Mouse (Mus musculus): Measurements from ENCODE around the gene Tmem131l. TPM values are rescaled to one million over a fixed set of nuclear protein-coding genes. Genes with fewer than 3 reads are reported as not detected.

The Tmem131l gene
- total and polyA plus RNA-seq, 3 experiments = 9.6 to 39.6 TPM; not detected in 1

GRCm38 (mm10) chr3:83963705-83964104 lies 76.3 kb downstream of the Tmem131l start:
- peaks cover 0 to 2% of the 10 kb centered on the region in 2 experiments; a peak in 2 of 4 replicates for H3K36me3 ChIP-seq (ENCODE audit: control insufficient read depth in 1 of 2, insufficient read depth in 2 of 2, low read length in 2 of 2)
- H3K27me3 ChIP-seq (ENCODE audit: control insufficient read depth in 1 of 2, insufficient read depth in 2 of 2, low read length in 2 of 2) = no peaks in the 10 kb centered on the region
- no peaks in the 10 kb centered on the region for H3K79me2 ChIP-seq (ENCODE audit: control insufficient read depth, insufficient read depth, low read length, poor library complexity)
- no peaks in the 10 kb centered on the region for H3K9me3 ChIP-seq (replicated peaks; ENCODE audit: insufficient read depth, low read length)
- H3K4me3 ChIP-seq (ENCODE audit: control insufficient read depth in 1 of 2, insufficient read depth in 1 of 2, low read depth in 2 of 2, low read length in 2 of 2) = no peak overlapping the region
- TF ChIP-seq MXI1 (IDR thresholded peaks at IDR 0.05; ENCODE audit: low read depth, low read length) (no peak), JUND (IDR thresholded peaks at IDR 0.05; ENCODE audit: low read depth, low read length) (no peak), POLR2A (IDR thresholded peaks at IDR 0.05; ENCODE audit: control insufficient read depth in 1 of 2, insufficient read depth in 1 of 2, low read depth in 1 of 2, low read length in 2 of 2, poor library complexity in 1 of 2) (no peak), POLR2AphosphoS5 (IDR thresholded peaks at IDR 0.05; ENCODE audit: borderline replicate concordance, low read depth, low read length) (no peak), BHLHE40 (IDR thresholded peaks at IDR 0.05; ENCODE audit: borderline replicate concordance, low read depth, low read length) (no peak)
- no peak overlapping the region for H3K9ac ChIP-seq (ENCODE audit: control insufficient read depth, low read depth, low read length, poor library complexity, severe bottlenecking)
- DNase-seq (ENCODE audit: low read depth, low spot score) = no peak
- H3K27ac ChIP-seq (ENCODE audit: control insufficient read depth, low read depth, low read length) = no peak overlapping the region
- no peaks in the 10 kb centered on the region for H3K4me1 ChIP-seq (ENCODE audit: control insufficient read depth in 1 of 2, insufficient read depth in 2 of 2, low read length in 2 of 2)

GRCm38 (mm10) chr3:83962571-83962970 lies 77.4 kb downstream of the Tmem131l start:
- no peak overlapping the region for H3K9ac ChIP-seq (ENCODE audit: control insufficient read depth, low read depth, low read length, poor library complexity, severe bottlenecking)
- H3K4me1 ChIP-seq (ENCODE audit: control insufficient read depth in 1 of 2, insufficient read depth in 2 of 2, low read length in 2 of 2) = no peaks in the 10 kb centered on the region
- DNase-seq (ENCODE audit: low read depth, low spot score) = no peak
- H3K27ac ChIP-seq (ENCODE audit: control insufficient read depth, low read depth, low read length) = no peak overlapping the region
- no peaks in the 10 kb centered on the region for H3K9me3 ChIP-seq (replicated peaks; ENCODE audit: insufficient read depth, low read length)
- no peaks in the 10 kb centered on the region for H3K79me2 ChIP-seq (ENCODE audit: control insufficient read depth, insufficient read depth, low read length, poor library complexity)
- H3K27me3 ChIP-seq (ENCODE audit: control insufficient read depth in 1 of 2, insufficient read depth in 2 of 2, low read length in 2 of 2) = no peaks in the 10 kb centered on the region
- TF ChIP-seq ZC3H11A (IDR thresholded peaks at IDR 0.05; ENCODE audit: low read depth, low read length) (no peak), GATA1 (IDR thresholded peaks at IDR 0.05; ENCODE audit: low read depth, low read length) (no peak), POLR2A (IDR thresholded peaks at IDR 0.05; ENCODE audit: control insufficient read depth in 1 of 2, insufficient read depth in 1 of 2, low read depth in 1 of 2, low read length in 2 of 2, poor library complexity in 1 of 2) (no peak), CHD2 (IDR thresholded peaks at IDR 0.05; ENCODE audit: low read length) (no peak), POLR2AphosphoS5 (IDR thresholded peaks at IDR 0.05; ENCODE audit: borderline replicate concordance, low read depth, low read length) (no peak), TAL1 (IDR thresholded peaks at IDR 0.05; ENCODE audit: low read length) (no peak)
- H3K36me3 ChIP-seq (ENCODE audit: control insufficient read depth in 1 of 2, insufficient read depth in 2 of 2, low read length in 2 of 2) = peaks cover 0 to 2% of the 10 kb centered on the region in 2 experiments; a peak in 2 of 4 replicates
- no peak overlapping the region for H3K4me3 ChIP-seq (ENCODE audit: control insufficient read depth in 1 of 2, insufficient read depth in 1 of 2, low read depth in 2 of 2, low read length in 2 of 2)

GRCm38 (mm10) chr3:83962076-83962475 lies 77.9 kb downstream of the Tmem131l start:
- Histone ChIP-seq H3K79me2 (ENCODE audit: control insufficient read depth, insufficient read depth, low read length, poor library complexity) (no peaks in the 10 kb centered on the region), H3K4me3 (ENCODE audit: control insufficient read depth in 1 of 2, insufficient read depth in 1 of 2, low read depth in 2 of 2, low read length in 2 of 2) (no peak overlapping the region), H3K27ac (ENCODE audit: control insufficient read depth, low read depth, low read length) (no peak overlapping the region), H3K9ac (ENCODE audit: control insufficient read depth, low read depth, low read length, poor library complexity, severe bottlenecking) (no peak overlapping the region), H3K4me1 (ENCODE audit: control insufficient read depth in 1 of 2, insufficient read depth in 2 of 2, low read length in 2 of 2) (no peaks in the 10 kb centered on the region), H3K36me3 (ENCODE audit: control insufficient read depth in 1 of 2, insufficient read depth in 2 of 2, low read length in 2 of 2) (peaks cover 0 to under 1% of the 10 kb centered on the region in 2 experiments; a peak in 1 of 4 replicates), H3K27me3 (ENCODE audit: control insufficient read depth in 1 of 2, insufficient read depth in 2 of 2, low read length in 2 of 2) (no peaks in the 10 kb centered on the region), H3K9me3 (replicated peaks; ENCODE audit: insufficient read depth, low read length) (no peaks in the 10 kb centered on the region)
- no peak for DNase-seq (ENCODE audit: low read depth, low spot score)
- TF ChIP-seq BHLHE40 (IDR thresholded peaks at IDR 0.05; ENCODE audit: borderline replicate concordance, low read depth, low read length) = no peak
- no peak for TF ChIP-seq POLR2AphosphoS2 (IDR thresholded peaks at IDR 0.05; ENCODE audit: low read length)
- TF ChIP-seq KAT2A (conservative IDR thresholded peaks at IDR 0.05; ENCODE audit: low read depth, low read length) = no peak
- no peak for TF ChIP-seq TBP (IDR thresholded peaks at IDR 0.05; ENCODE audit: low read depth, low read length)
- TF ChIP-seq RAD21 (IDR thresholded peaks at IDR 0.05; ENCODE audit: low read depth, low read length) = no peak
- TF ChIP-seq MYB (IDR thresholded peaks at IDR 0.05; ENCODE audit: low read depth, low read length) = no peak
- no peak for TF ChIP-seq HCFC1 (IDR thresholded peaks at IDR 0.05; ENCODE audit: low read depth, low read length)
- TF ChIP-seq NELFE (IDR thresholded peaks at IDR 0.05; ENCODE audit: low read depth, low read length) = no peak
- TF ChIP-seq UBTF (IDR thresholded peaks at IDR 0.05; ENCODE audit: borderline replicate concordance, insufficient read depth, low read depth, low read length) = no peak
- no peak for TF ChIP-seq GATA1 (IDR thresholded peaks at IDR 0.05; ENCODE audit: low read depth, low read length)
- no peak for TF ChIP-seq MXI1 (IDR thresholded peaks at IDR 0.05; ENCODE audit: low read depth, low read length)
- no peak for TF ChIP-seq TCF12 (IDR thresholded peaks at IDR 0.05; ENCODE audit: low read depth, low read length)
- TF ChIP-seq MAFK (IDR thresholded peaks at IDR 0.05; ENCODE audit: borderline replicate concordance, low read depth, low read length) = no peak
- no peak for TF ChIP-seq ELF1 (IDR thresholded peaks at IDR 0.05; ENCODE audit: low read depth, low read length)
- TF ChIP-seq SIN3A (IDR thresholded peaks at IDR 0.05; ENCODE audit: low read length) = no peak
- no peak for TF ChIP-seq CHD2 (IDR thresholded peaks at IDR 0.05; ENCODE audit: low read length)
- TF ChIP-seq CTCF (IDR thresholded peaks at IDR 0.05 in 2 of 3, conservative IDR thresholded peaks at IDR 0.05 in 1 of 3; ENCODE audit: control insufficient read depth in 1 of 3, insufficient read depth in 1 of 3, low read depth in 2 of 3, low read length in 3 of 3, poor library complexity in 1 of 3, severe bottlenecking in 1 of 3) = no peak
- TF ChIP-seq MAZ (IDR thresholded peaks at IDR 0.05; ENCODE audit: low read depth, low read length) = no peak
- TF ChIP-seq MYC (IDR thresholded peaks at IDR 0.05; ENCODE audit: low read depth, low read length) = no peak
- no peak for TF ChIP-seq ZNF384 (IDR thresholded peaks at IDR 0.05; ENCODE audit: low read depth, low read length)

Measured in MEL (cell line).